Mouse (Mus musculus): ENCODE measurements around the gene Purb. TPM values are rescaled to one million over a fixed set of nuclear protein-coding genes. Genes with fewer than 3 reads are reported as not detected.

Purb gene
- total and polyA plus RNA-seq, 3 experiments: 19.3 to 45.2 (median 42.4) TPM

- dilution Hi-C loops (cut with MboI; ENCODE audit: extremely low pct_ligation_motif_present, extremely low pct_unique_long_range_greater_than_20kb, low sequenced_read_pairs): no loop called here
- Histone ChIP-seq H3K9me3 (replicated peaks; ENCODE audit: low read length) (no peaks in the 10 kb centered on the region), H3K4me2 (ENCODE audit: insufficient read depth, low read depth, poor library complexity, severe bottlenecking) (no peak overlapping the region), H3K27ac (ENCODE audit: insufficient read depth, low read depth) (no peak overlapping the region; the same call in 1 of the 2 replicates), H3K4me3 (replicated peaks in 1 of 3; ENCODE audit: low read depth in 2 of 3, low read length in 2 of 3, poor library complexity in 1 of 3) (no peak overlapping the region), H3K36me3 (replicated peaks in 1 of 2; ENCODE audit: control insufficient read depth in 1 of 2, insufficient read depth in 1 of 2, low read length in 1 of 2) (peaks cover 66 to 88% of the 10 kb centered on the region in 2 experiments), H3K4me1 (ENCODE audit: control insufficient read depth in 1 of 2, insufficient read depth in 2 of 2) (no peaks in the 10 kb centered on the region), H3K9ac (ENCODE audit: insufficient read depth, low read depth) (no peak overlapping the region), H3K79me2 (replicated peaks; ENCODE audit: control insufficient read depth, extremely low read depth, insufficient read depth, poor library complexity, severe bottlenecking) (no peaks in the 10 kb centered on the region), H3K27me3 (replicated peaks) (no peaks in the 10 kb centered on the region)
- in situ Hi-C loops (cut with MboI; ENCODE audit: low pct_ligation_motif_present, low pct_unique_long_range_greater_than_20kb, low sequenced_read_pairs): no loop called here
- TF ChIP-seq KAT2A (IDR thresholded peaks at IDR 0.05; ENCODE audit: insufficient replicate concordance, low read length): no peak
- no peak for TF ChIP-seq MEF2A (IDR thresholded peaks at IDR 0.05; ENCODE audit: borderline replicate concordance, low read depth, low read length)
- no peak for TF ChIP-seq ZMIZ1 (IDR thresholded peaks at IDR 0.05; ENCODE audit: low read depth, low read length)
- no peak for TF ChIP-seq USF2 (conservative IDR thresholded peaks at IDR 0.05; ENCODE audit: low read depth, low read length)
- no peak for TF ChIP-seq POLR2AphosphoS2 (IDR thresholded peaks at IDR 0.05; ENCODE audit: low read depth, low read length)
- DNase-seq (ENCODE audit: extremely low read depth): no peak
Observed at GRCm38 (mm10) chr11:6506516-6506915, 30.8 kb upstream of the Purb start.

GRCm38 (mm10) chr11:6504689-6505088 is 29.0 kb upstream of the Purb start:
- Histone ChIP-seq H3K4me2 (ENCODE audit: insufficient read depth, low read depth, poor library complexity, severe bottlenecking) (no peak overlapping the region), H3K9me3 (replicated peaks; ENCODE audit: low read length) (no peaks in the 10 kb centered on the region), H3K79me2 (replicated peaks; ENCODE audit: control insufficient read depth, extremely low read depth, insufficient read depth, poor library complexity, severe bottlenecking) (no peaks in the 10 kb centered on the region), H3K9ac (ENCODE audit: insufficient read depth, low read depth) (no peak overlapping the region), H3K36me3 (replicated peaks in 1 of 2; ENCODE audit: control insufficient read depth in 1 of 2, insufficient read depth in 1 of 2, low read length in 1 of 2) (peaks cover 48 to 83% of the 10 kb centered on the region in 2 experiments), H3K4me3 (replicated peaks in 1 of 3; ENCODE audit: low read depth in 2 of 3, low read length in 2 of 3, poor library complexity in 1 of 3) (no peak overlapping the region), H3K4me1 (ENCODE audit: control insufficient read depth in 1 of 2, insufficient read depth in 2 of 2) (no peaks in the 10 kb centered on the region), H3K27me3 (replicated peaks) (no peaks in the 10 kb centered on the region), H3K27ac (ENCODE audit: insufficient read depth, low read depth) (no peak overlapping the region)
- DNase-seq (ENCODE audit: extremely low read depth): no peak
- no peak for TF ChIP-seq JUND (conservative IDR thresholded peaks at IDR 0.05; ENCODE audit: low read depth, low read length)
- peak; percentile 57; the same call in 1 of the 2 replicates for TF ChIP-seq POLR2AphosphoS2 (IDR thresholded peaks at IDR 0.05; ENCODE audit: low read depth, low read length)
- TF ChIP-seq CHD2 (IDR thresholded peaks at IDR 0.05; ENCODE audit: low read length): no peak
- dilution Hi-C loops (cut with MboI; ENCODE audit: extremely low pct_ligation_motif_present, extremely low pct_unique_long_range_greater_than_20kb, low sequenced_read_pairs): no loop called here
- in situ Hi-C loops (cut with MboI; ENCODE audit: low pct_ligation_motif_present, low pct_unique_long_range_greater_than_20kb, low sequenced_read_pairs): no loop called here

GRCm38 (mm10) chr11:6504226-6504625 is 28.5 kb upstream of the Purb start:
- dilution Hi-C loops (cut with MboI; ENCODE audit: extremely low pct_ligation_motif_present, extremely low pct_unique_long_range_greater_than_20kb, low sequenced_read_pairs): no loop called here
- no peak overlapping the region for H3K9ac ChIP-seq (ENCODE audit: insufficient read depth, low read depth)
- no peak overlapping the region for H3K4me2 ChIP-seq (ENCODE audit: insufficient read depth, low read depth, poor library complexity, severe bottlenecking)
- no peaks in the 10 kb centered on the region for H3K4me1 ChIP-seq (ENCODE audit: control insufficient read depth in 1 of 2, insufficient read depth in 2 of 2)
- TF ChIP-seq KAT2A (IDR thresholded peaks at IDR 0.05; ENCODE audit: insufficient replicate concordance, low read length) (no peak), POLR2AphosphoS2 (IDR thresholded peaks at IDR 0.05; ENCODE audit: low read depth, low read length) (0 out of 2 replicates have a peak, but pooled peaks have one; percentile 66)
- H3K79me2 ChIP-seq (replicated peaks; ENCODE audit: control insufficient read depth, extremely low read depth, insufficient read depth, poor library complexity, severe bottlenecking): no peaks in the 10 kb centered on the region
- peaks cover 44 to 79% of the 10 kb centered on the region in 2 experiments for H3K36me3 ChIP-seq (replicated peaks in 1 of 2; ENCODE audit: control insufficient read depth in 1 of 2, insufficient read depth in 1 of 2, low read length in 1 of 2)
- no peak for DNase-seq (ENCODE audit: extremely low read depth)
- no peak overlapping the region for H3K27ac ChIP-seq (ENCODE audit: insufficient read depth, low read depth)
- H3K4me3 ChIP-seq (replicated peaks in 1 of 3; ENCODE audit: low read depth in 2 of 3, low read length in 2 of 3, poor library complexity in 1 of 3): no peak overlapping the region
- in situ Hi-C loops (cut with MboI; ENCODE audit: low pct_ligation_motif_present, low pct_unique_long_range_greater_than_20kb, low sequenced_read_pairs): no loop called here
- no peaks in the 10 kb centered on the region for H3K27me3 ChIP-seq (replicated peaks)
- no peaks in the 10 kb centered on the region for H3K9me3 ChIP-seq (replicated peaks; ENCODE audit: low read length)
